Mouse (Mus musculus) monocyte, adult 2 months (primary cell): ENCODE measurements around the gene Cenpu.

Source experiments
- DNase-seq, 2 experiments: peaks; one replicate each; pipeline ENCODE4 v3.0.0; 2022; ENCODE audit warnings: low spot score in 2 of 2, low read depth in 1 of 2

The Cenpu gene

DNA sequence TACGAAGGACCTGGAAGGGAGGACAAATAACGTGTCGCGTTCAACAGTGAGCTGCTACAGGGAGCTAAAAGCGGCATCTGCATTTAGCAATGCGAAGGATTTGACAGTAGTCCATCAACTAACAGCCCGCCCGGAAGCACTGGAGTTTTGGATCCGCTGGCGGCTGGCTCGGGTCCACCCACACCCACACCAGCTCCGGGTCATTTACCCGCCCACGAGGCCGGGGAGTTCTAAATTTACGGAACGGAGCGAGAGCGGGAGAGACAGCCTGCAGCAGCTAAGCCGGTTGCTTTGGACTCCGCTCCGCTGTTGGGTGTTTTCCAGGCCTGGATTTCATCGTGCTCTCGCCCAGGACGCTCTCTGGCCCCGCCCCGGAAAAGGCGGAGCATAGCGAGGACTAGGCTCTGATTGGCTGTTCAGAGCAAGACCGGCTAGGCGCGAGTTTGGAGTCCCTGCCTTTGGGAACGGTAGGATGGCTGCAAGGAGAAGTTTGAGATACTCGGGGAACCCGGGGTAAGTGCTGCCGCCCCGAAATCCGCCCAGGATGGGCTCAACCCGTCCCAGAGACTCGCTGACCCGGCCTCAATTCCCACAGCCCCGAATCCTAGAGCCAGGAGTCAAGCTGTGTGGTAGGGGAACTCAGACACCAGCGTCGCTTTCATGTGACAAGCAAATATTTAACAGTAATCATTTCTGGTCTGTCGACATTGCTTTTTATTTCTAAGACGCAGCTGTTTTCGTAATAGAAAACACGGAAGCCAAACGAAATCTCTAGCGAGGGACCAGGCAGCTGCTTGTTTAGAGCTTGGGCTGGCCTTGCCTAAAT is at the start of gene Cenpu:
TSS of gene Cenpu (plus strand) at position 414 of the 826 bp plus-strand sequence.
- DNase-seq, result peak; percentile 99

DNA sequence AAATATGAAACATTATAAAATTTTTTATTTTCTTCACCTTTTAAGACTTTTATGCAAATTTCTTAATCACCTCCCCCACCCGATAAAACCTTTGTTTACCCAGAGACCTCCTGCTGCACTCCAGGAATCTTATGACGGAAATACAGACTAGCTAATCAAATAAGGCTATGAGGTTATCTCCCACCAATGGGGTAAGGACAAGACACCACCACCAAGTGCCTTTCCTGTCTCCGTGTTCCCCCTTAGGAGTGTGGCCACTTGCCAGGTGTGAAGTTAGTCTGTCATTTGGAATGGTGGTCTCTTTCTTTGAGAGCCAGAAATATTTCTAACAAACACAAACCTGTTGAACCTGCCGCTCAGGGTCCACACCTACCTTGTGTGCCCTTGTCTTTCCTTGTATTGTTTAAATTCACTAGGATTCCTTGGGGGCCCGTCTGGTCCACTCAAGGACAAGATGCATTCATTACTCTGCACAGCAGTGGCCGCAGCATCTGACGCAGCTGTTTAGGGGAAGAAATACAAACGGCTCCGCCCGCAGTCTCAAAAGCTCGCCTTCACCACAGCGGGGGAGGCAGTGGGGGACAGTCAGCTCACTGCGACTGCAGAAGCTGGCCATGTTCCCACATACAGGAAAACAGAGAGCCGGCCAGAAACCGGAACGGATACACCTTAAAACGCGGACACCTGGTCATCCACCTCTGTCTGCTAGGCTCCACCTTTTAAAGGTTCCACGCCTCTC is 49.3 kb upstream of the Cenpu start:
- no peak for DNase-seq

DNA sequence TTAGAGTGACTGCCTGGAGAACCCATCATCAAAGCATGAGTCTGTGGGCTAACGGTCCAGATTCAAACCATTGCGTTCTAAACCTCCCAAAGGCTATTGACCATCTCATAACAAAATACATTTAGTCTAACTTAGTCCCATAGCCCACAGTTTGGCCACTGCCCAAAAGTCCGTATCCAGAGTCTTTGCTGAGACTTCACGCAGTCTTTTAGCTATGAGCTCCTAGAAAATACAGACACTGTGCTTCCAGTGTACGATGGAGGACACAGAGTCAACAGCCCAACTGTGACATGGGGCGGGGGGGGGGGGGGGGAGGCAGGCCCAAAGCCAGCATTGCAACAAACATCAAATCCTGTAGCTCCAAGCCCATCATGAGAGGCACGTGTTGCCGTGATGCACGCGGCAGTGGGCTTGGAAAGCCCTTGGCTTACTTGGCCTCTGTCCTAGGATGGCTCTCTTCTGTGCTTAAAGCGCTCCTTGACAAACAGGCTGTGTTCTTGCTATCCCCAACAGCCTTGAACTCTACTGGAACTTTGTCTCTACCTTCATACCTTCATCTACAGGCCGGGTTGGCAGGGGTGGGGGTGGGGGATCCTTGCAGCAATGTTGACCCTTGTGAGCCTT is 48.6 kb upstream of the Cenpu start:
- DNase-seq, result no peak

DNA sequence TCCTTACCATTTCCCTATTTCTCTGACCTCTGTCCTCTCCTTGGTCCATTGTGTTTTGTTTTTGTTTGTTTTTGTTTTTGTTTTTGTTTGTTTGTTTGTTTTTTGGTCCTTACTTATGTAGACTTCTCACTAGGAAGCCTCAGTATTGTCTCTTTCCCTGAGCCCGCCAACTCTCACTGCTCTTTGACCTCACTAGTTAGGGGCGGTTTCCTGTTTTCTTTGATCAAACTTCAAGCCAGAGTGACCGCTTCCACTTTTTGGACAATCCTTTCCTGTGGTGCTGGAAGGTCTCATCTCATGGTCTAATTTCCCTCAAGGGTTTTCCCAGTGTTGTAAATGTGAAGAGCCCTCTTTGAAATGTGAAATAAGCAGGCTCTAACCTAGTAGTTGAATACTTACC is 47.6 kb upstream of the Cenpu start:
- no peak for DNase-seq

DNA sequence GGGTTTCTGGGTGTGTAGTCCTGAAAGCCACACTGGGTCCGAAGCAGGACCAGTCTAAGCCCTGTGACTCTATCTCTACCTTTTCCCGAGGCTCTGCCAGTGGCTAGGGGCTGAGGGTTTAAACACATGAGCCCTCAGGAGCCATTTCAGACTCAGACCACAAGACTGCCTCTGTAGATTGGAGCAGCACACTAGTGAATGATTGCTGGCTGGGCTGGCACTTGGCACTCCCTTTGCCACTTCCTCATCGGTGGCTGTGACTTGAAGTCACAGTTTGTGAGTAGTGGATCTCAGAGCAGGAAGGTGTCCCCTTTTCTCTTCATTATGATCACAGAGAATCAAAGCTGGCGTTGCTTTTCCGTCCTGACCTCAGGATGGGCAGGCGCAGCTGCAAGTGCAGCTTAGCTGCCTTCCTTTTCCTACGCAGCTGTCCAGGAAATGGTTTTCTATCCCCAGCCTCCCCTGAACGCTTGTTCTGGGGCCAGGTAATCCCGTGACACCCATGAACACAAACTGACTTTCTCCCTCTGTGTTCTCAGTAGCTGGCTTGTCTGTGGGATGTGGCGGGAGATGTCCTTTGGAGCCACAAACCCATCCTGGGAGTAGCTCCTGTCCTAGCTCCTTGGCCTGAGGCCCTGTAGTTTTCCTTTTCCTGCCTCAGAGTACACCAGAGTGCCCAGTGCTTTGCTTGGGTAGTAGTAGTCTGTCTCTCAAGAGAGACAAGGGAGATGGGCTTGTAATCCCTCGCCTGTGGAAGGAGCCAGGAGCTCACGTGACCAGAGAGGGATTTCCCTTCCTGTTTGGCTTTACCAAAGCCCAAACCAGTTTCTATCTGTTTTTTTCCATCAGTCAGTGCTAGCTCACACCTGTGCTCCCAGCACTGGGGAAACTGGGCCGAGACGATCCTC is 43.1 kb upstream of the Cenpu start:
- peak; percentile 24 to 29 for DNase-seq

DNA sequence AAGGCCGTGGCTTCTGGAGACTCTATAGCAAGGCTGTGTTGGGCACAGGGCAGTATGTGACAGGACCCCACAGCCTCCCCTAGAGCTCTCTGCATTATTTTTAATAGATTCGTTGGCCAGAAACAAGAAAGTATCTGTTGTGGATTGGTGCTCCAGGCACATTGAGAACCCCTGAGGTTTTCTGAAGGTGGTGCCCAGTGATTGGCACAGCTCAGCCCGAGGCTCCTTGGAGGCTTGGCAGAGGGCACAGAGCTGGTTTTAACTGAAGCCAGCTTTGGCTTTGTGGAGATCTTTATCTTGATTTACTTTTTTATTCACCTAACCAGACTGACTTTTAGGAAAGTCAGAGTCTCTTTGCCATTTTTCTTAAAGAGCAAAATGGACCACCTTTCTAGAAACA is 42.4 kb upstream of the Cenpu start:
- no peak for DNase-seq

DNA sequence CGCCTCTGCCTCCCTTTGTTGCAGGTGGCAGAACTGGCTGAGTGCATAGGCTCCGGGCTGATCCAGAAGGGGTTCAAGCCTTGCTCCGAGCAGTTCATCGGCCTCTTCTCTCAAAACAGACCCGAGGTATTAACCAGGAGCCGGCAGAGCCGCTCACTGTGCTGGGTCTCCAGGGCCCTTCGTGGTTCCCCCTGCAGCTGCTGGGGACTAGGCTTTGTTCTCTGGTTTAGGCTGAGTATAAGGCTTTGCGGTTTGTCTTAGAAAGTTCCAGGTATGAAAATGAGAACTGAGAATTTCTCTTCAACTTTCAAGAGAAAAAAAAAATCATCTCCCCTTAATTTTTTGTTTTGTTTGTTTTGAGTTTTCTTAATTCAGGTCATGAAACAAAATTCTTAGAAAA is 40.5 kb upstream of the Cenpu start:
- no peak for DNase-seq

DNA sequence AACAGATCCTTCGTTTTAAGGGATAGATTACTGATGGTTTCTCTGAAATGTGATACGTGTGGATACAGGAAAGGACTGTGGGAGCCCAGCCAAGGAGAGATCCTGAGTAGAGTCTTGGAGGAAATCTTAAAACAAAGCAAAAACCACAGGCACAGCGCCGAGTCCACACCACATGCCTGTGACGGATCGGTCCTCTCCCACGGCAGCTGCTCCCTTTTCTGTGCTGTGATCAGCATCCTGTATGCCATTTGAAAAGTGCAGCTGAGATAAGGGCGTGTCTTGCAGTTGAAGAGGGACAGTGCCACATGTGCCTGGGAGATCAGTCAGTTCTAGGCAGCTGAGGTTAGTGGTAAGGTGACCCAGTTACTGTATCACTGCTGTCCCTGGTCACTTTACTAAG is 39.3 kb upstream of the Cenpu start:
- no peak for DNase-seq

DNA sequence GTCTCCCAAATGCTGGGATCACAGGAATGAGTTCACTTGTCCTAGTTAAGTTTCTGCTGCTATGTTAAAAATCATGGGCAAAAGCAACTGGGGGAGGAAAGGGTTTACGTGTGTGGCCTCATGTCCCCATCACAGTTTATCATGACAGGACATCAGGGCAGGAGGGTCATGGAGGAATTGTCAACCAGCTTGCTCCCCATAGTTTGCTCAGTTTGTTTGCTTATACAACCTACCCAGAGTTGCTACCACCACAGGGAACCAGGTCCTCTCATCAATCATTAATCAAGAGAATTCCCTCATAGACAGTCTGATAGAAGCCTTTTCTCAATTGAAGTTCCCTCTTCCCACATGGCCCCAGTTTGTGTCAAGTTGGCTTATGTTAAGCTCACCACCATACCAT is 37.8 kb upstream of the Cenpu start:
- DNase-seq, result no peak

DNA sequence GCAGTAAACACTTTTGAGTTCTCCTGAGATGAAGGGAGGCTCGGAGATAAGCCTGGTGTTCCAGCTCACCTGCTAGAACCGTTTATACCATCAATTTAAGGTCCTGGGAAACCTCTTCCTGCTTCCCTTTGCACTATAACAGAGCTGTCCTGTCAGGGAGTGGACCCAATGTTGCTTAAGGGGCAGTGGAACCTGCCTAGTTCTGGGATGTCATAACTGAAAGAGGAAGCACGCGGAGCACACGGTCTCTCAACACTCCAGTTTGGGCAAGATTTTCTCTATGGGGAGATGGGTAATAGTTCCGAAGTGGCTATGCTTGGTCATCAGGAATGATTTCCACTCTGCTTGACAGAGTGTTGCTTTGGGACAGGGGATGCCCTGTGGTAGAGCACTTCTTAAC is 31.2 kb upstream of the Cenpu start:
- DNase-seq, result no peak

DNA sequence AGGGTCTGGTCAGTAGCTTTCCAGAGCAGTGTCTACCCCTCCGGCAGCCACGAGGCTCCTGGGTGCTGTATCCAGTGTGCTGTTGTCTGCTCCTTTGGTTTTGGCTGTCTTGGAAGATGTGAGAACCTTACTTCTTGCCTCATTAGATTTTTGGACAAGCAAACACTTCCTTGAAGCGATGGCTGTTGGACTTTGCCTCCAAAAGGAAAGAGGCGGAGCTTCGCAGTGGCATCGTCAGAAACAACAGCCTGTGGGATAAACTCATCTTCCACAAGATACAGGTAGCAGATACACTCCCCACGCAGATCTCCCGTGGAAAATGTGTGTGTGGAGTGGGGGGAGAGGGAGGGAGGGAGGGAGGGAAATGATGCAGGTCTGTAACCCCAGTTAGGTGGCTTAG is 25.7 kb upstream of the Cenpu start:
- no peak for DNase-seq

DNA sequence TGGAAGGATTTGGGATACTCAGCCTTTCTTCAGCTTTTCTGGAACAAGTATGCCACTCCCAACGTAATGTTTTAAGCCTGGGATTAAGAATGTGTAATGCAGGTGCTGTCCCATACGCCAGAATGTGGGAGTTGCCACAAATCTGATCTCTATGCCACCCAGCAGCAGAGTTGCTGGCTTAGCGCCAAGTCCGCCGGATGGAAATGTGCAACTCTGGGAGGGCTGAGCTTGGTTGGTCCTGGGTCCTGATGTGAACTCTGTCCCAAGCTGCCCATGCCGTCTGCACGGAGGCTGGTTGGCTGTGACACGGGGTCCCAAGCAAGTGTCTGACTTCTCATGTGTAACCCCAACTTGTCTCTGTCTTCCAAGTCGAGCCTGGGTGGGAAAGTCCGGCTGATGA is 25.0 kb upstream of the Cenpu start:
- DNase-seq, result no peak

DNA sequence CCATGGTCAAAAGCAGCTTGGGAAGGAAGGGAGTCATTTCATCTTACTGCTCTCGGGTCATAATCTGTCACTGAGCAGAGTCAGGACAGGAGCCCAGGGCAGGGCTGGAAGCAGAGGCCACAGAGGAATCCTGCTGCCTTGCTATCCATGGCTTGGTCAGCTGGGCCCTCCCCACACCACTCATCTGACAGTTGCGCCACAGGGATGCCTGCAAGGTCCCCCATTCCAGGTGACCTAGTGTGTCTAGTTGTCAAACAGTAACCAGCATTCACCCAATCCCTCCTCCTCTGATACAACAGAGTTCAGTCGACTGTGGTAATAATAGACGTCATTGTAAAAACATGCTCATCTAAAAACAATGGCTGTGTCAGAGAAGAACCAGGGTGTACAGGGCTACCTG is 22.3 kb upstream of the Cenpu start:
- DNase-seq, result no peak

DNA sequence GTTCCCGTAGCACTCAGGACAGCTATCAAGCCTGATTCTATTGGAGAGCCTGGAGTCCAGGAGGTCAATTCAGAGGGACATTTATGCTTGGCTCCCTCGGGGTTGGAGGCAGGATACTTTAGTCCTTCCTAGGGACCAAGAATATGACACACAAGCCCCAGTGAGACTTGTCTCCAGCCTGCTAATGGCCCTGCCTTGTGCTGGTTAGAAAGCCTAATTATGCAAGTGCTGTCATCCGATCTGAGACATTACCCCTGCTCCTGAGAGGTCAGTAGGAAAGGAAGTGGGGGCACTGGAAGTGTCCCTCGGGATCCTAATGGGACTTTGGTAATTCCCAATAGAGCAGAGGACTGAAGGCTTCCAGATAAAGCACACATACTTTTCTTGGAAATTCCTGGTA is 21.3 kb upstream of the Cenpu start:
- no peak for DNase-seq

DNA sequence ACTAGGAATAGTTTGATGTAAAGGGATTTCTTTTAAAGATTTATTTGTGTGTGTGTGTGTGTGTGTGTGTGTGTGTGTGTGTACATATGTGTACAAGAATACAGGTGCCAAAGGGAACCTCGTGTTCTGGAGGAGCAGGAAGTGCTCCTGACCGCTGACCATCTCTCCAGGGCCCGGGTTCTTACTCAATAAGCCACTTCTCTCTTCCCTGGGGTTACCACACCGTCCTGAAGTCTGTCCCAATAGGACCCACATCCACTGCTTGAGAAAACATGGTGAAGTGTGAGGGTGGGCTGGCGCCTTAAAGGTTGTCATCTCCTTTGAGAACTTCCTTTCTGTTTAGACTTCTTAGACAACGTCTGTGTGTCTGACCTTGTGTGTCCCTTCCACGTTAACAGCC is 17.9 kb upstream of the Cenpu start:
- peak in 1 of 2 experiments; percentile 8 for DNase-seq

DNA sequence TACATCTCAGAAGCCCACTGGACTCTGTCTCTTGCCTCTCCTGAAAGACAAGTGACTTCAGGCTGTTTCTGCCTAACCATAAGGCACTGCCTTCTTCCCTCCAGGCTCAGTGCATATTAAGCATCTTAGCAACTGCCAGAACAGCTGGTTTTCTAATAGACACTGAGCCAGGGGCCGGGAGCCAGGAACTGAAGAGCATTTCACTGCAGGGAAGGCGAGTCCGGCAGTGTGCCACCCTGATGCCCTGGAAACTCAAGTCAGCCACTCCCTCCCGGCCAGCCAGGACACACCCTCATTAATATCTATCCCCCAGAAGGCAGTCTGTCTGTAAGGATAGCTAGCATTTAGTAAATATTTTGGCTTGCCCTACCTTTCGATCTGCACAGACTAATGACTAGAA is 12.1 kb upstream of the Cenpu start:
- DNase-seq, result no peak

DNA sequence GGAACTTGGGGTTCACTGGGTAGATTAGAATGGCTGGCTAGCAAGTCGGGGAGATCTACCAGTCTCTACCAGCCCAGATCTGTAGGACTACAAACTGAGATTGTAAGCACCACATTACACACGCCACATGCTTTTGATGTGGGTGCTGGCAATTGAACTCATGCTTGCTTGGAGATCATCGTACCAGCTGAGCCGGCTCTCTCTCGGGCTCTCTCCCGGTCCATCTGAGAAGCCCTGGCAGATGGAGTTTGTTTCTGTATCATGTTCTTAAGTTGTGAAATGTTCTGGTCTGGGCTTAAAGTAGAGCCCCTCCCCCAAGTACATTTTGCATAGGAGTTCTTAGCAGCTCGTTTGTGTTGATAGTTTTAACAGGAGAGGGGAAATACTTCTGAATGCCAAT is 8.6 kb upstream of the Cenpu start:
- DNase-seq, result no peak

DNA sequence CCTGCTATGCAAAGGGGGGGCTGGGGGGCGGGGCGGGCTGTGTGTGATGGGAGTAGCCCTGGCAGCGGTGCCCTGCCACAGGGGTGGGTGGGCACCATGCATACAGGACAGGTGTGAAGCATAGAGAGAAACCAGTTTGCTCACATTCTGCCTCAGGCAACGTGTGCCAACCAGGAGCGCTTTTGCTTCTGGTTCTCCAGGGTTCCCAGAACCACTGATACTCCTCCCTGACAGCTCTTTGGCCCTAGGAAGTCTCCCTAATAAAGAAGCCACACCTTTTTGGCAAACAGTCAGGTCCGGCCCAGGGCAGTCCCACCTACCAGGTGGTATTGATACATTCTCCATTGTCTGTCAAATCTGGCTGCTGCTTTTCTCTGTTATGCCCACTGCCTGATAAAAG is 8.2 kb upstream of the Cenpu start:
- DNase-seq, result no peak

DNA sequence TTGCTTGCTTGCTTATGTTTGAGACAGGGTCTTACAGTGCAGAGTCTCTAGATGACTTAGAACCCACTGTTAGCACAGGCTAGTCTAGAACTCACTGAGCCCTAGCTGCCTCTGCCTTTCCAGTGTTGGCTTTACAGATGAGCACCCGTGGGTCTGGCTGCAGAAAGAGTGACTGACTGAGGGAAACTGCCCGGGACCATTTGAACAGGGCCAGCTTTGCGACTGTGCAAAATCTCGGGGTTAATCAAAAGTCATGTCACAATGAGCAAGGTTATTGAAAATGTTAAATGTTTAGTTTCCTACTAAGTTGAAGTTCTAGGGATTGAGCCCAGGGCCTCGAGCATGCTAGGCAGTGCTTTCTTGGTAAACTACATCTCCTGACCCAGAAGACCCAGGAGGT is 6.0 kb upstream of the Cenpu start:
- no peak for DNase-seq

DNA sequence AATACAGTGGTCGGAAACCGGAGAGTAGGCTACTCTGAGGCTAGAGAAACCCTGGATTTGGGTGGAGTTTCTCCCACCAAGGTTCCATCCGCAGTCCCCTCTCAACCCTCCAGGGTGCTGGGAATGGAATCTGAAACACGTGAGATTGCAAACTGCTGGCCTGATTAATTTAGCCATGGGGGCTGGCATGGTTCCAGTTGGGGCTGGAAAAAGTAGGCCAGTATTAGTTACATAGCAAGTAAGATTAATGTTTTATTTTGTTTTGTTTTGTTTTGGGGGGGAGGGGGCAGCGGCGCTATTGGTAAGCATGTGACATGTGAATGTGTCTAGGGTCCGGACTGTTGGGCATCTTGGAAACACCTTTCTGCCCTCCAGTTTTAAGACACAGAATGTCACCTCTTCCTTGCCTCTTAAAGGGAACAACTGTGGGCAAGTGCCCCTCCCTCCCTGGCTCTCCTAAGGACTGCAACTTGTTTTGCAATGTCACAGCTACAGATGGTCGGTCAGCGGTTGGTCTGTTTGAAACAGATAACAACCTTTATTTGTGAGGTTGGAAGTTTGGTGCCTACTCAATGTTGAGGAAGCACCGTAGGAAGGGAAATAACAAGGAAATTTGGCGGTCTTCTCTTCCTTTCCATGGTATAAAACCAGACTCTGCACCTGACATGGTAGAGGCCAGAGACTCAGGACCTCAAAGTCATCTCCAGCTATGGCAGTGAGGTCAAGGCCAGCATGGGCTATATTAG is 5.2 kb upstream of the Cenpu start:
- no peak for DNase-seq

DNA sequence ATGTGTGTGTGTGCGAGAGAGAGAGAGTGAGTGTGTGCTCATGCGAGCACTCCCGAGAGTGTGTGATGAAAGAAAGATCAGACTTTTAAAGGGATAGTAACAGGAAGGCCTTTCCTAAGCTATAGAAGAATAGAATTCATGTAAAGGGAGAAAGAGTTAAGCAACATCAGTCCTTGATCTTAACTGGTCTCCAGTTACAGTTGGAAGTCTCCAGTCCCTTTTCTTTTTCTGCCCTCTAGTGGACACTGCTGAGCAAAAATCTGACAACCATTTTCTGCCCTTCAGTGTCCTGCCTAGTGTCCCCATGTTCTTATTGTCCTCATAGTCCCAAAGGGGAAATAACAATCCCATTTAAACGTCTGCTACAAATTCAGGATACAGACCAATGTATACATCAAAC is 4.6 kb upstream of the Cenpu start:
- DNase-seq, result no peak
